Mouse (Mus musculus) MEL (cell line): Measurements from ENCODE around the gene 4933417A18Rik. TPM values are rescaled to one million over a fixed set of nuclear protein-coding genes. Genes with fewer than 3 reads are reported as not detected.
"Not testable (repeated sequence)": the region's sequence is repeated elsewhere in the genome, so short reads cannot be mapped to it uniquely, and the experiment has no call there.

Source experiments
- DNase-seq: peaks from one replicate; pipeline ENCODE4 v3.0.0; 2011; ENCODE audit warnings: low read depth, low spot score
- H3K27ac ChIP-seq: 2 replicates; pipeline ENCODE4 v1.5.1; 2012; ENCODE audit warnings: low read depth, mild to moderate bottlenecking, control low read depth, low read length, moderate library complexity; ENCODE audit not compliant: control insufficient read depth
- H3K27me3 ChIP-seq, 2 experiments: fragments of 150-350 bp in 1 of 2; sonication (generic) in 1 of 2; 2 replicates each; pipeline ENCODE4 v1.6.1; 2012; ENCODE audit warnings: low read length in 2 of 2, mild to moderate bottlenecking in 2 of 2, improper control_type of control experiment in 1 of 2, moderate library complexity in 1 of 2; ENCODE audit not compliant: insufficient read depth in 2 of 2, control insufficient read depth in 1 of 2
- H3K36me3 ChIP-seq, 2 experiments: 2 replicates each; pipeline ENCODE4 v1.6.1; 2012 to 2014; ENCODE audit warnings: low read length in 2 of 2, improper control_type of control experiment in 1 of 2, inconsistent platforms in 1 of 2, mild to moderate bottlenecking in 1 of 2; ENCODE audit not compliant: insufficient read depth in 2 of 2, control insufficient read depth in 1 of 2
- H3K4me1 ChIP-seq, 2 experiments: fragments of 150-350 bp in 1 of 2; sonication (generic) in 1 of 2; 2 replicates each; pipeline ENCODE4 v1.6.1; 2012; ENCODE audit warnings: low read length in 2 of 2, improper control_type of control experiment in 1 of 2, mild to moderate bottlenecking in 1 of 2; ENCODE audit not compliant: insufficient read depth in 2 of 2, control insufficient read depth in 1 of 2
- H3K4me3 ChIP-seq, 2 experiments: fragments of 150-350 bp in 1 of 2; sonication (generic) in 1 of 2; 2 replicates each; pipeline ENCODE4 v1.5.1; 2012; ENCODE audit warnings: low read depth in 2 of 2, low read length in 2 of 2, mild to moderate bottlenecking in 2 of 2, moderate library complexity in 2 of 2, control low read depth in 1 of 2, improper control_type of control experiment in 1 of 2; ENCODE audit not compliant: control insufficient read depth in 1 of 2, insufficient read depth in 1 of 2
- H3K79me2 ChIP-seq: 2 replicates; pipeline ENCODE4 v1.6.1; 2012; ENCODE audit warnings: mild to moderate bottlenecking, low read length, moderate library complexity; ENCODE audit not compliant: control insufficient read depth, poor library complexity, insufficient read depth
- H3K9ac ChIP-seq: 2 replicates; pipeline ENCODE4 v1.6.1; 2012; ENCODE audit warnings: low read depth, mild to moderate bottlenecking, control low read depth, low read length, moderate library complexity; ENCODE audit not compliant: control insufficient read depth, poor library complexity, severe bottlenecking
- H3K9me3 ChIP-seq: fragments of 150-350 bp; sonication (generic); replicated peaks from 2 replicates; pipeline ENCODE4 v1.6.1; 2012; ENCODE audit warnings: mild to moderate bottlenecking, low read length, improper control_type of control experiment, moderate library complexity; ENCODE audit not compliant: insufficient read depth
- BHLHE40 ChIP-seq: IDR thresholded peaks from 2 replicates; pipeline ENCODE4 v1.6.1; 2012; ENCODE audit warnings: low read depth, mild to moderate bottlenecking, inconsistent platforms, low read length, improper control_type of control experiment, borderline replicate concordance
- CHD1 ChIP-seq: IDR thresholded peaks from 2 replicates; pipeline ENCODE4 v1.6.1; 2012; ENCODE audit warnings: low read depth, mild to moderate bottlenecking, inconsistent platforms, low read length, improper control_type of control experiment
- CTCF ChIP-seq, 3 experiments: IDR thresholded peaks in 2 of 3; conservative IDR thresholded peaks in 1 of 3; 2 replicates each; pipeline ENCODE4 v1.5.1; 2011 to 2012; ENCODE audit warnings: low read length in 3 of 3, low read depth in 2 of 3, mild to moderate bottlenecking in 2 of 3, improper control_type of control experiment in 1 of 3, inconsistent platforms in 1 of 3, mixed read lengths in 1 of 3, moderate library complexity in 1 of 3; ENCODE audit not compliant: control insufficient read depth in 1 of 3, insufficient read depth in 1 of 3, poor library complexity in 1 of 3, severe bottlenecking in 1 of 3
- E2F4 ChIP-seq: IDR thresholded peaks from 2 replicates; pipeline ENCODE4 v1.6.1; 2011; ENCODE audit warnings: low read depth, low read length, improper control_type of control experiment, borderline replicate concordance
- ELF1 ChIP-seq: IDR thresholded peaks from 2 replicates; pipeline ENCODE4 v1.6.1; 2014; ENCODE audit warnings: low read depth, mild to moderate bottlenecking, inconsistent platforms, low read length, improper control_type of control experiment, moderate library complexity
- EP300 ChIP-seq, 2 experiments: IDR thresholded peaks; 2 replicates each; pipeline ENCODE4 v1.6.1; 2011; ENCODE audit warnings: improper control_type of control experiment in 2 of 2, low read length in 2 of 2, low read depth in 1 of 2, mild to moderate bottlenecking in 1 of 2
- ETS1 ChIP-seq: IDR thresholded peaks from 2 replicates; pipeline ENCODE4 v1.6.1; 2012; ENCODE audit warnings: low read depth, mild to moderate bottlenecking, inconsistent platforms, low read length, improper control_type of control experiment, moderate library complexity
- GATA1 ChIP-seq: IDR thresholded peaks from 2 replicates; pipeline ENCODE4 v1.6.1; 2011; ENCODE audit warnings: low read depth, low read length, improper control_type of control experiment
- HCFC1 ChIP-seq: IDR thresholded peaks from 2 replicates; pipeline ENCODE4 v1.6.1; 2012; ENCODE audit warnings: low read depth, mild to moderate bottlenecking, inconsistent platforms, low read length, improper control_type of control experiment, moderate library complexity
- KAT2A ChIP-seq: conservative IDR thresholded peaks from 2 replicates; pipeline ENCODE4 v1.6.1; 2012; ENCODE audit warnings: low read depth, low read length, improper control_type of control experiment, inconsistent platforms
- MAX ChIP-seq: IDR thresholded peaks from 2 replicates; pipeline ENCODE4 v1.6.1; 2011; ENCODE audit warnings: low read length, improper control_type of control experiment
- MAZ ChIP-seq: IDR thresholded peaks from 2 replicates; pipeline ENCODE4 v1.6.1; 2012; ENCODE audit warnings: low read depth, mild to moderate bottlenecking, inconsistent platforms, low read length, improper control_type of control experiment
- MEF2A ChIP-seq: IDR thresholded peaks from 2 replicates; pipeline ENCODE4 v1.6.1; 2014; ENCODE audit warnings: low read depth, mild to moderate bottlenecking, inconsistent platforms, low read length, improper control_type of control experiment; ENCODE audit not compliant: poor library complexity, insufficient replicate concordance, severe bottlenecking; ENCODE audit errors: extremely low read depth
- MXI1 ChIP-seq: IDR thresholded peaks from 2 replicates; pipeline ENCODE4 v1.6.1; 2011; ENCODE audit warnings: mild to moderate bottlenecking, low read depth, low read length, improper control_type of control experiment
- MYB ChIP-seq: IDR thresholded peaks from 2 replicates; pipeline ENCODE4 v1.6.1; 2011; ENCODE audit warnings: mild to moderate bottlenecking, low read depth, low read length, improper control_type of control experiment
- MYC ChIP-seq: IDR thresholded peaks from 2 replicates; pipeline ENCODE4 v1.6.1; 2011; ENCODE audit warnings: low read depth, mild to moderate bottlenecking, low read length, improper control_type of control experiment, moderate library complexity
- NELFE ChIP-seq: IDR thresholded peaks from 2 replicates; pipeline ENCODE4 v1.6.1; 2011; ENCODE audit warnings: low read depth, low read length, improper control_type of control experiment
- NRF1 ChIP-seq: IDR thresholded peaks from 2 replicates; pipeline ENCODE4 v1.6.1; 2014; ENCODE audit warnings: low read depth, mild to moderate bottlenecking, inconsistent platforms, low read length, improper control_type of control experiment, moderate library complexity; ENCODE audit not compliant: poor library complexity, insufficient read depth, severe bottlenecking
- RCOR1 ChIP-seq: IDR thresholded peaks from 2 replicates; pipeline ENCODE4 v1.6.1; 2012; ENCODE audit warnings: low read depth, mild to moderate bottlenecking, inconsistent platforms, low read length, improper control_type of control experiment
- SIN3A ChIP-seq: IDR thresholded peaks from 2 replicates; pipeline ENCODE4 v1.6.1; 2012; ENCODE audit warnings: low read length, improper control_type of control experiment, inconsistent platforms
- SMC3 ChIP-seq: IDR thresholded peaks from 2 replicates; pipeline ENCODE4 v1.6.1; 2011; ENCODE audit warnings: low read depth, low read length, improper control_type of control experiment
- TAL1 ChIP-seq: IDR thresholded peaks from 2 replicates; pipeline ENCODE4 v1.6.1; 2012; ENCODE audit warnings: mild to moderate bottlenecking, inconsistent platforms, low read length, moderate library complexity, mixed read lengths
- TCF12 ChIP-seq: IDR thresholded peaks from 2 replicates; pipeline ENCODE4 v1.6.1; 2014; ENCODE audit warnings: low read depth, mild to moderate bottlenecking, inconsistent platforms, low read length, improper control_type of control experiment, moderate library complexity
- UBTF ChIP-seq: IDR thresholded peaks from 2 replicates; pipeline ENCODE4 v1.6.1; 2012; ENCODE audit warnings: low read depth, mild to moderate bottlenecking, inconsistent platforms, low read length, improper control_type of control experiment, moderate library complexity, borderline replicate concordance; ENCODE audit not compliant: insufficient read depth
- USF1 ChIP-seq: IDR thresholded peaks from 2 replicates; pipeline ENCODE4 v1.6.1; 2014; ENCODE audit warnings: low read depth, mild to moderate bottlenecking, inconsistent platforms, low read length, improper control_type of control experiment, moderate library complexity
- ZC3H11A ChIP-seq: IDR thresholded peaks from 2 replicates; pipeline ENCODE4 v1.6.1; 2012; ENCODE audit warnings: low read depth, mild to moderate bottlenecking, inconsistent platforms, low read length, improper control_type of control experiment
- ZKSCAN1 ChIP-seq: IDR thresholded peaks from 2 replicates; pipeline ENCODE4 v1.6.1; 2012; ENCODE audit warnings: low read depth, mild to moderate bottlenecking, inconsistent platforms, low read length, improper control_type of control experiment, moderate library complexity
- ZNF384 ChIP-seq: IDR thresholded peaks from 2 replicates; pipeline ENCODE4 v1.6.1; 2012; ENCODE audit warnings: low read depth, mild to moderate bottlenecking, inconsistent platforms, low read length, improper control_type of control experiment
- polyA plus RNA-seq, 2 experiments: library from polyadenylated mRNA; stranded (reverse) in 1 of 2; unstranded in 1 of 2; fragments of >175 nt in 1 of 2; fragments of >200 nt in 1 of 2; gene quantifications; 2 replicates each; pipeline versions ENCODE4 v1.2.1 to v1.2.4; 2012; ENCODE audit warnings: low replicate concordance in 2 of 2, low read depth in 1 of 2; ENCODE audit not compliant: insufficient read length in 2 of 2, insufficient read depth in 1 of 2, missing spikeins in 1 of 2
- total RNA-seq: library from RNA; depleted of rRNA; stranded (reverse); fragments of 300-350 nt; gene quantifications from 2 replicates; pipeline ENCODE4 v1.2.3, GENCODE M21; 2012

4933417A18Rik gene
- total and polyA plus RNA-seq, 3 experiments, result not detected

DNA sequence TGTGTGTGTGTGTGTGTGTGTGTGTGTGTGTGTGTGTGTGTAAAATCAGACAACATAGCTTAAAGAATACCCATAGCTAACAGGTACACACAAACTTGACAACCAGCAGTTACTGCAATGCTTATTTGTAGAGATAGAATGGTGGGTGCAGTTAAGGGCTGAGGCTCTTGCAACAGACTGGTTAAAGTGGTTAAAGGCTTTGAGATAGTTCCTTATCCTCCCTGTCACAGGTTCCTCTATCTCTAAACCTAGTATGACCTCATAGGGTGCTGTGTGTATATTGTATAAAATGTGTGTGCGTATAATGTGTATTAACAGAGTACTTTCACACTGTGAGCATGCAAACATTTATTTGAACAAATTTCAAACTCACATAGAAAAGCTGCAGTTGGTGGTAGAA lies 59.3 kb downstream of the 4933417A18Rik start:
- not testable (repeated sequence) for H3K9ac ChIP-seq, H3K4me3 ChIP-seq, H3K79me2 ChIP-seq, H3K4me1 ChIP-seq, H3K9me3 ChIP-seq, H3K27me3 ChIP-seq
- H3K27ac ChIP-seq, result peak overlapping the region; percentile 25; the same call in 1 of the 2 replicates
- peak; percentile 83 for TF ChIP-seq GATA1
- peak; percentile 81 for TF ChIP-seq ETS1
- TF ChIP-seq MYB, result peak; percentile 43; the same call in 1 of the 2 replicates
- peak; percentile 47; the same call in 1 of the 2 replicates for TF ChIP-seq SIN3A
- 0 out of 2 replicates have a peak, but pooled peaks have one; percentile 37 for TF ChIP-seq MXI1
- TF ChIP-seq TAL1, result 0 out of 2 replicates have a peak, but pooled peaks have one; percentile 32
- TF ChIP-seq EP300 (IDR thresholded peaks at IDR 0.05; ENCODE audit: low read depth in 1 of 2, low read length in 2 of 2), result peak; percentile 81 to 84
- TF ChIP-seq TCF12, result peak; percentile 83
- H3K36me3 ChIP-seq, result peaks cover 5 to 10% of the 10 kb centered on the region in 2 experiments
- peak; percentile 54 for DNase-seq

DNA sequence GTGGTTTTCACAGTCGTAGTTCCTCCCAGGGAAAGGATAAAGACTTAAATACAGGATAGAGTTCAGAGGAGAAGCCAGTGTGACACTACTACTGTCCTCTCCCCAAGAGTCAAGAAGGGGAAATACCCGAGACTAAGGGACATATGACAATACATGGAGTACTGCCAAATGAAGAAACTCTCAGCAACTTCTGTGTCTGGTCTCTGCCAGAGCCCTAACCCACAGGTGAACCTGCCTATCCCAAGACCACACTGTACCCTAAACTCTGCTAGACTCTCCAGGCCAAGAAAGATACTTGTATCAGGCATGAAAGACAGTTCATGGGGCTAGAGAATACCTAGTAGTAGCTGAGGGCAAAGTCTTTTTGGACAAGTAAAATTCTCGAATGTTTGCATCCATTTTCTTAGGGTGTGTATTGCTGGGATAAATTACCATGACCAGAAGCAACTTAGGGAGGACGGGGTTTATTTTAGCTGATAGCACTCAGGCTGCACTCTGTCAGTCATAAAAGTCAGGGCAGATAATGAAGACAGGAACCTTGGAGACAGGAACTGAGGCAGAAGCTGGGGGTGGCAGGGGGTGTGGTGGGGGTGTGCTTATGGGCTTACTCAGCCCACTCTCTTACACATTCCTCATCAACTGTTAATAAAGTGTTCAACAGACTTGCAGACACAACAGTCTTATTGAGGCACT lies 67.5 kb downstream of the 4933417A18Rik start:
- peak; percentile 61 for DNase-seq
- peaks cover 17 to 20% of the 10 kb centered on the region in 2 experiments for H3K4me1 ChIP-seq
- no peak overlapping the region for H3K9ac ChIP-seq
- H3K9me3 ChIP-seq, result no peaks in the 10 kb centered on the region
- H3K36me3 ChIP-seq, result peaks cover 0 to 35% of the 10 kb centered on the region in 2 experiments; a peak in 2 of 4 replicates
- H3K27me3 ChIP-seq, result no peaks in the 10 kb centered on the region
- peaks cover 4% of the 10 kb centered on the region for H3K79me2 ChIP-seq
- H3K4me3 ChIP-seq, result peak overlapping the region in 1 of 2 experiments; percentile 5; a peak in 1 of 4 replicates
- peak overlapping the region; percentile 39 for H3K27ac ChIP-seq
- TF ChIP-seq NRF1, result 0 out of 2 replicates have a peak, but pooled peaks have one; percentile 8
- no peak for TF ChIP-seq GATA1
- 0 out of 2 replicates have a peak, but pooled peaks have one; percentile 3 for TF ChIP-seq TCF12
- no peak for TF ChIP-seq USF1
- TF ChIP-seq ETS1, result 0 out of 2 replicates have a peak, but pooled peaks have one; percentile 40
- TF ChIP-seq MYC, result no peak
- 0 out of 2 replicates have a peak, but pooled peaks have one; percentile 42 for TF ChIP-seq BHLHE40
- TF ChIP-seq SMC3, result no peak
- TF ChIP-seq NELFE, result no peak
- no peak for TF ChIP-seq CHD1
- TF ChIP-seq ZC3H11A, result no peak
- no peak for TF ChIP-seq CTCF (IDR thresholded peaks at IDR 0.05 in 2 of 3, conservative IDR thresholded peaks at IDR 0.05 in 1 of 3; ENCODE audit: control insufficient read depth in 1 of 3, insufficient read depth in 1 of 3, low read depth in 2 of 3, low read length in 3 of 3, poor library complexity in 1 of 3, severe bottlenecking in 1 of 3)
- TF ChIP-seq ELF1, result peak; percentile 25; the same call in 1 of the 2 replicates
- TF ChIP-seq MXI1, result peak; percentile 63
- no peak for TF ChIP-seq RCOR1
- peak; percentile 71; the same call in 1 of the 2 replicates for TF ChIP-seq MAZ
- TF ChIP-seq ZKSCAN1, result peak; percentile 84
- no peak for TF ChIP-seq MYB
- TF ChIP-seq MAX, result no peak
- no peak for TF ChIP-seq TAL1
- TF ChIP-seq E2F4, result no peak
- TF ChIP-seq ZNF384, result no peak
- TF ChIP-seq SIN3A, result peak; percentile 57
- TF ChIP-seq KAT2A, result no peak
- TF ChIP-seq UBTF, result no peak
- TF ChIP-seq MEF2A, result no peak
- 0 out of 2 replicates have a peak, but pooled peaks have one; percentile 29 for TF ChIP-seq HCFC1
